ENCODE assay signal across 8 mouse cellular contexts in the genomic region with DNA sequence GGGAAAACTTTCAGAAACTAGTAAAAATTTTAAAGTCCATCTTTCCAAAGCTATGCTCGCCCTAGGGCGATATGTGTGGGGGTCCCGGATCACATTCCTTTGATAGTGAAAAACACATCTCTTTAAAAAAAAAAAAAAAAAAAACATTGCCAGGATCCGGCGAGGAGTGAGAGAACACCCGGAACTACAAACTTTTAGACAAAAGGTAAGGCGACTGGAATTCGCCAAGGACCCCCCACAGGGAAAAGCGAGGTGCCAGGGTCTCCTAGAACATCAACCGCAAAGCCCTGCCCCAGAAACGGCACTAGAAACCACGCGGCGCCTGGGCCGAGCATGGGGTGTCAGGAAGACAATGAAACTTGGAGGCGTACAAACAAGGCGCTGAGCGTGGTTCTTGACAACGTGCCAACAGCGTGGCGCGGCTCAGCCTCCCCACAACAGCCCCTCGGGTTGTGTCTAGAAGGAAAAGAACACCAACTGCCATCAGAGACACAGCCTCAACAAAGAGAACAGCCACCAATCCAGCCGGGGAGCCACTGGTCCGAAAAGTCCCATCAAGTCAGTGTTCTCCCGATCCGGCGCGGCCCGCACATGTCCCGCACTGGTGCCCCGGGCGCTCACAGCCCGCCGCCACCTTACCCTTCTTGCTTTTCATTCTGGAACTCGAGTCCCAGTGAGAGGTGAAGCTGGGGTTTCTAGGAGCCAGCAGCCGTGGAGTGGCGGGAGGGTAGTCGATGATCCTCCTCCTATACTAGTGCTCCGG. TPM values are rescaled to one million over a fixed set of nuclear protein-coding genes. Genes with fewer than 3 reads are reported as not detected.
A peak's percentile ranks its signal among the peaks of the same experiment; 100 is the strongest.
DNase-seq lines count a peak whose midpoint lies in the region; ATAC-seq and TF ChIP-seq lines count a peak whose summit lies in the region.

No protein-coding gene starts in this region.

- peak overlapping the region; percentile 91 for H3K9ac ChIP-seq in intestine, embryonic 16.5 days (ENCODE audit: low read depth, low read length)
- peak overlapping the region; percentile 95 for H3K9ac ChIP-seq in lung, embryonic 14.5 days

- H3K9me3 ChIP-seq in intestine, embryonic 16.5 days (ENCODE audit: control insufficient read depth, low read length) = no peaks in the 10 kb centered on the region
- no peaks in the 10 kb centered on the region for H3K9me3 ChIP-seq in lung, embryonic 14.5 days (ENCODE audit: low read depth, low read length)

- no peak for TF ChIP-seq CTCF in left cerebral cortex, adult 2 months (IDR thresholded peaks at IDR 0.05)
- no peak for TF ChIP-seq CTCF in lung, embryonic 14.5 days (IDR thresholded peaks at IDR 0.05; ENCODE audit: low read depth)
- TF ChIP-seq CTCF in olfactory bulb, adult 2 months (IDR thresholded peaks at IDR 0.05; ENCODE audit: insufficient read depth, low read depth, low read length) = no peak

- under 1% methylated on average over 40 of the region's 40 CpGs for WGBS in intestine, embryonic 16.5 days
- under 1% methylated on average over 40 of the region's 40 CpGs for WGBS in lung, embryonic 14.5 days
- under 1% methylated on average over 40 of the region's 40 CpGs for WGBS in olfactory bulb, adult 2 months

- peak in 1 of 2 experiments; percentile 29 for DNase-seq in left cerebral cortex, adult 2 months (ENCODE audit: extremely low spot score in 1 of 2, low spot score in 2 of 2)
- no peak for DNase-seq in left cerebral cortex, adult 8-10 months (ENCODE audit: low spot score in 2 of 2)
- peak; percentile 36 to 39 for DNase-seq in cerebellum, postnatal 25 days
- DNase-seq in gastrocnemius, postnatal 4 days (ENCODE audit: low spot score in 2 of 2) = peak; percentile 61 to 77
- peak; percentile 86 for DNase-seq in lung, embryonic 14.5 days
- peak; percentile 69 for DNase-seq in urinary bladder, postnatal 14 days (ENCODE audit: low spot score)

- no peaks in the 10 kb centered on the region for H3K27me3 ChIP-seq in intestine, embryonic 16.5 days (replicated peaks; ENCODE audit: control insufficient read depth, insufficient read depth, low read length)
- H3K27me3 ChIP-seq in lung, embryonic 14.5 days (ENCODE audit: insufficient read depth, low read length) = no peaks in the 10 kb centered on the region

- peaks cover 11% of the 10 kb centered on the region for H3K4me1 ChIP-seq in intestine, embryonic 16.5 days (ENCODE audit: control insufficient read depth, insufficient read depth, low read length)
- peaks cover 16% of the 10 kb centered on the region for H3K4me1 ChIP-seq in lung, embryonic 14.5 days (ENCODE audit: insufficient read depth)
- H3K4me1 ChIP-seq in olfactory bulb, adult 2 months (ENCODE audit: control insufficient read depth, insufficient read depth, low read length) = peaks cover 29% of the 10 kb centered on the region

- no peak for TF ChIP-seq POLR2A in olfactory bulb, adult 2 months (IDR thresholded peaks at IDR 0.05; ENCODE audit: insufficient read depth, low read depth, low read length)

- intact Hi-C loops in left cerebral cortex, adult 2 months (cut with DNase I) = no loop called here

- H3K27ac ChIP-seq in left cerebral cortex, adult 2 months = peak overlapping the region; percentile 18
- H3K27ac ChIP-seq in intestine, embryonic 16.5 days (ENCODE audit: low read length) = peak overlapping the region; percentile 99
- H3K27ac ChIP-seq in lung, embryonic 14.5 days (ENCODE audit: low read depth) = peak overlapping the region; percentile 95
- H3K27ac ChIP-seq in olfactory bulb, adult 2 months (ENCODE audit: insufficient read depth, low read depth, low read length) = peak overlapping the region; percentile 44; the same call in 1 of the 2 replicates

- H3K4me3 ChIP-seq in left cerebral cortex, adult 2 months = peak overlapping the region; percentile 55
- H3K4me3 ChIP-seq in intestine, embryonic 16.5 days (ENCODE audit: low read length) = peak overlapping the region; percentile 72
- H3K4me3 ChIP-seq in lung, embryonic 14.5 days (ENCODE audit: low read depth, low read length) = peak overlapping the region; percentile 80
- peak overlapping the region; percentile 52 for H3K4me3 ChIP-seq in olfactory bulb, adult 2 months (ENCODE audit: insufficient read depth, low read depth, low read length)

- peak overlapping the region; percentile 97 for H3K4me2 ChIP-seq in intestine, embryonic 16.5 days (ENCODE audit: low read depth, low read length)
- H3K4me2 ChIP-seq in lung, embryonic 14.5 days = peak overlapping the region; percentile 95

- H3K36me3 ChIP-seq in intestine, embryonic 16.5 days (ENCODE audit: control insufficient read depth, insufficient read depth, low read length) = no peaks in the 10 kb centered on the region
- peaks cover 11% of the 10 kb centered on the region for H3K36me3 ChIP-seq in lung, embryonic 14.5 days (ENCODE audit: insufficient read depth)

- peak; percentile 7 for ATAC-seq in intestine, embryonic 16.5 days
- peak; percentile 10; the same call in 1 of the 2 replicates for ATAC-seq in lung, embryonic 14.5 days (ENCODE audit: insufficient read depth)

RNA-seq across cellular contexts. Expression of a gene that starts 2.9 kb away (rescaled TPM):
- total RNA-seq in left cerebral cortex, adult 2 months (2021) = 1 to 10 TPM; 1.5 to 1.6 TPM
- 1 to 10 TPM; 1.9 to 4.7 (median 3.1) TPM for total RNA-seq in left cerebral cortex, adult 8-10 months (2022)
- total RNA-seq in gastrocnemius, postnatal 4 days (2021) = 10 to 100 TPM; 16.3 to 18.6 TPM
- 43.0 and 43.5 TPM in 2 replicates for polyA plus RNA-seq in intestine, embryonic 16.5 days (2015; fragmentation: Nextera tagmentation; extraction: Ambion mirVana)
- 60.3 and 63.1 TPM in 2 replicates for polyA plus RNA-seq in lung, embryonic 14.5 days (2014; fragmentation: Nextera tagmentation; extraction: Ambion mirVana)
- not detected in 2 replicates for polyA plus RNA-seq in olfactory bulb, adult 2 months (2012; ENCODE audit: insufficient read depth, insufficient read length, low replicate concordance, missing spikeins)

Comparison
In these comparisons a context has a peak if more than half of its experiments do, and no peak if none do; other contexts are left out.
1. DNase-seq: peak in cerebellum, postnatal 25 days (2 of 2), gastrocnemius, postnatal 4 days (2 of 2), lung, embryonic 14.5 days (single experiment) and urinary bladder, postnatal 14 days (single experiment); none in left cerebral cortex, adult 8-10 months (0 of 2).
2. H3K27ac ChIP-seq: peak in every context shown above with its lines; median percentile 99 in intestine, embryonic 16.5 days; 95 in lung, embryonic 14.5 days; 44 in olfactory bulb, adult 2 months; 18 in left cerebral cortex, adult 2 months.
3. Peak in every context shown above with its lines, with median percentiles within 50 percentile points of each other: H3K4me3 ChIP-seq.